Mouse (Mus musculus): ENCODE results near the gene Rfx3. TPM values are rescaled to one million over a fixed set of nuclear protein-coding genes. Genes with fewer than 3 reads are reported as not detected.
A peak's percentile ranks its signal among the peaks of the same experiment; 100 is the strongest.

Rfx3 gene
- total RNA-seq, 2 experiments from 2014 or later, result 76.3 to 82.1 TPM

GRCm38 (mm10) chr19:27817661-27818060 is 193.3 kb downstream of the Rfx3 start:
- intact Hi-C loops (cut with DNase I), result no loop called here
- Histone ChIP-seq H3K27ac (no peak overlapping the region), H3K4me3 (no peak overlapping the region)
- no peak for TF ChIP-seq CTCF (IDR thresholded peaks at IDR 0.05)
- no peak for DNase-seq (ENCODE audit: extremely low spot score in 1 of 2, low spot score in 2 of 2)

GRCm38 (mm10) chr19:27780030-27780429 is 230.9 kb downstream of the Rfx3 start:
- Histone ChIP-seq H3K27ac (no peak overlapping the region), H3K4me3 (no peak overlapping the region)
- TF ChIP-seq CTCF (IDR thresholded peaks at IDR 0.05), result peak; percentile 58
- DNase-seq (ENCODE audit: extremely low spot score in 1 of 2, low spot score in 2 of 2), result no peak
- intact Hi-C loops (cut with DNase I), result no loop called here

- DNase-seq (ENCODE audit: extremely low spot score in 1 of 2, low spot score in 2 of 2), result no peak
- no peak for TF ChIP-seq CTCF (IDR thresholded peaks at IDR 0.05)
- no peak overlapping the region for H3K4me3 ChIP-seq
- H3K27ac ChIP-seq, result no peak overlapping the region
- intact Hi-C loops (cut with DNase I), result loop anchor here (10.0 kb wide), 3 partner anchors 234 to 994 kb away; no protein-coding TSS in a partner anchor
Measured at GRCm38 (mm10) chr19:27770716-27771265, 240.2 kb downstream of the Rfx3 start.

- Histone ChIP-seq H3K27ac (peak overlapping the region; percentile 45; the same call in 1 of the 2 replicates), H3K4me3 (peak overlapping the region; percentile 28)
- TF ChIP-seq CTCF (IDR thresholded peaks at IDR 0.05), result no peak
- no peak for DNase-seq (ENCODE audit: extremely low spot score in 1 of 2, low spot score in 2 of 2)
- intact Hi-C loops (cut with DNase I), result no loop called here
Measured at GRCm38 (mm10) chr19:27768444-27768843, 242.5 kb downstream of the Rfx3 start.

GRCm38 (mm10) chr19:27760309-27760708 is 250.7 kb downstream of the Rfx3 start:
- H3K27ac ChIP-seq, result no peak overlapping the region
- no peak overlapping the region for H3K4me3 ChIP-seq
- intact Hi-C loops (cut with DNase I), result no loop called here
- no peak for TF ChIP-seq CTCF (IDR thresholded peaks at IDR 0.05)
- no peak for DNase-seq (ENCODE audit: extremely low spot score in 1 of 2, low spot score in 2 of 2)

GRCm38 (mm10) chr19:27759347-27759746 is 251.6 kb downstream of the Rfx3 start:
- DNase-seq (ENCODE audit: extremely low spot score in 1 of 2, low spot score in 2 of 2), result no peak
- intact Hi-C loops (cut with DNase I), result no loop called here
- no peak overlapping the region for H3K4me3 ChIP-seq
- no peak for TF ChIP-seq CTCF (IDR thresholded peaks at IDR 0.05)
- H3K27ac ChIP-seq, result no peak overlapping the region

- Histone ChIP-seq H3K27ac (no peak overlapping the region), H3K4me3 (no peak overlapping the region)
- TF ChIP-seq CTCF (IDR thresholded peaks at IDR 0.05), result no peak
- DNase-seq (ENCODE audit: extremely low spot score in 1 of 2, low spot score in 2 of 2), result no peak
- intact Hi-C loops (cut with DNase I), result no loop called here
Measured at GRCm38 (mm10) chr19:27747301-27747700, 263.7 kb downstream of the Rfx3 start.

GRCm38 (mm10) chr19:27738908-27739307 is 272.1 kb downstream of the Rfx3 start:
- Histone ChIP-seq H3K27ac (no peak overlapping the region), H3K4me3 (no peak overlapping the region)
- no peak for DNase-seq (ENCODE audit: extremely low spot score in 1 of 2, low spot score in 2 of 2)
- TF ChIP-seq CTCF (IDR thresholded peaks at IDR 0.05), result no peak
- intact Hi-C loops (cut with DNase I), result no loop called here

GRCm38 (mm10) chr19:27736571-27736970 is 274.4 kb downstream of the Rfx3 start:
- H3K4me3 ChIP-seq, result no peak overlapping the region
- intact Hi-C loops (cut with DNase I), result no loop called here
- no peak for DNase-seq (ENCODE audit: extremely low spot score in 1 of 2, low spot score in 2 of 2)
- TF ChIP-seq CTCF (IDR thresholded peaks at IDR 0.05), result no peak
- H3K27ac ChIP-seq, result no peak overlapping the region

- Histone ChIP-seq H3K4me3 (no peak overlapping the region), H3K27ac (no peak overlapping the region)
- TF ChIP-seq CTCF (IDR thresholded peaks at IDR 0.05), result no peak
- DNase-seq (ENCODE audit: extremely low spot score in 1 of 2, low spot score in 2 of 2), result no peak
- intact Hi-C loops (cut with DNase I), result no loop called here
Measured at GRCm38 (mm10) chr19:27718931-27719330, 292.0 kb downstream of the Rfx3 start.

GRCm38 (mm10) chr19:27716274-27716673 is 294.7 kb downstream of the Rfx3 start:
- no peak for DNase-seq (ENCODE audit: extremely low spot score in 1 of 2, low spot score in 2 of 2)
- Histone ChIP-seq H3K4me3 (no peak overlapping the region), H3K27ac (no peak overlapping the region)
- intact Hi-C loops (cut with DNase I), result no loop called here
- TF ChIP-seq CTCF (IDR thresholded peaks at IDR 0.05), result no peak

All from left cerebral cortex, adult 2 months (tissue).